Mouse (Mus musculus) E14TG2a.4 (cell line): ENCODE measurements at regions not wholly inside any gene's neighbourhood (a gene's known extent, or its start where the extent isn't known, plus 50 kb on each side); places are given as distances from the start of the nearest gene placed in this dataset.

Source experiments
- H3K27me3 ChIP-seq: 2 replicates; pipeline ENCODE4 v1.6.1; 2014; ENCODE audit warnings: low read length, control low read depth; ENCODE audit not compliant: insufficient read depth
- H3K36me3 ChIP-seq: 2 replicates; pipeline ENCODE4 v1.6.1; 2014; ENCODE audit warnings: low read length, control low read depth; ENCODE audit not compliant: insufficient read depth
- H3K4me1 ChIP-seq: replicated peaks from 2 replicates; pipeline ENCODE4 v1.6.1; 2014; ENCODE audit warnings: low read depth, low read length, control low read depth
- H3K4me3 ChIP-seq: replicated peaks from 2 replicates; pipeline ENCODE4 v1.5.1; 2014; ENCODE audit warnings: mild to moderate bottlenecking, low read length
- H3K9me3 ChIP-seq: 2 replicates; pipeline ENCODE4 v1.6.1; 2014; ENCODE audit warnings: low read length, control low read depth
- CTCF ChIP-seq: conservative IDR thresholded peaks from 2 replicates; pipeline ENCODE4 v1.5.1; 2014; ENCODE audit warnings: low read length
- NANOG ChIP-seq: IDR thresholded peaks from 2 replicates; pipeline ENCODE4 v1.6.1; 2014; ENCODE audit warnings: borderline replicate concordance, low read length, mixed read lengths
- POU5F1 ChIP-seq: IDR thresholded peaks from 2 replicates; pipeline ENCODE4 v1.6.1; 2014; ENCODE audit warnings: low read length, borderline replicate concordance

GRCm38 (mm10) chr14:58387348-58388000 lies 317.1 kb downstream of the Fgf9 start:
- no peak for TF ChIP-seq NANOG
- TF ChIP-seq POU5F1: no peak
- TF ChIP-seq CTCF: no peak
- H3K27me3 ChIP-seq: no peaks in the 10 kb centered on the region

GRCm38 (mm10) chr14:58375056-58375455 lies 304.7 kb downstream of the Fgf9 start:
- Histone ChIP-seq H3K36me3 (no peaks in the 10 kb centered on the region), H3K9me3 (peaks cover 2% of the 10 kb centered on the region), H3K4me1 (no peaks in the 10 kb centered on the region), H3K4me3 (no peak overlapping the region), H3K27me3 (no peaks in the 10 kb centered on the region)
- TF ChIP-seq POU5F1 (no peak), CTCF (no peak), NANOG (no peak)

More at GRCm38 (mm10) chr14:58387348-58388000, 317.1 kb downstream of the Fgf9 start:
- H3K4me3 ChIP-seq: no peak overlapping the region
- H3K4me1 ChIP-seq: no peaks in the 10 kb centered on the region
- H3K9me3 ChIP-seq: no peaks in the 10 kb centered on the region
- no peaks in the 10 kb centered on the region for H3K36me3 ChIP-seq

DNA sequence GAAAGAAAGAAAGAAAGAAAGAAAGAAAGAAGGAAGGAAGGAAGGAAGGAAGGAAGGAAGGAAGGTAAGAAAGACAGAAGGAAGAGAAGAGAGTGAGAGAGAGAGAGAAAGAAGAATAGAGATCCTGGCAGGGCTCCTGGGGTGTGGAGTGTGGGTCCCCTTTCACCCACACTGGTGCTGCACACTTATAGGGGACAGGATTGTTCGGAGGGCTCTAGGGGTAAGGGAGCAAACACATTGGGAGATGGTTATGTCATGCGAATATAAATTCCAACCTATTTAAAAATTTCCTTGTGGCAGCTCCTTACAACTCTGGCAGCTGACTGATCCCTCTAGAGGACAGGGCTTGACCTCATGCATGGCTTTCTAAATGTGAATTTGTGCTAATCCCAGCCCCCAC lies 286.5 kb downstream of the Fgf9 start:
- H3K9me3 ChIP-seq: no peaks in the 10 kb centered on the region
- H3K27me3 ChIP-seq: no peaks in the 10 kb centered on the region
- TF ChIP-seq CTCF (no peak), NANOG (no peak), POU5F1 (no peak)
- peaks cover 16% of the 10 kb centered on the region for H3K4me1 ChIP-seq
- no peaks in the 10 kb centered on the region for H3K36me3 ChIP-seq
- H3K4me3 ChIP-seq: no peak overlapping the region

- Histone ChIP-seq H3K4me3 (no peak overlapping the region), H3K9me3 (0 out of 2 replicates have a peak, but pooled peaks cover 3% of the 10 kb centered on the region), H3K27me3 (no peaks in the 10 kb centered on the region), H3K36me3 (no peaks in the 10 kb centered on the region), H3K4me1 (peaks cover 16% of the 10 kb centered on the region)
- TF ChIP-seq NANOG: no peak
Observed at GRCm38 (mm10) chr14:58352986-58353385, 282.6 kb downstream of the Fgf9 start.

DNA sequence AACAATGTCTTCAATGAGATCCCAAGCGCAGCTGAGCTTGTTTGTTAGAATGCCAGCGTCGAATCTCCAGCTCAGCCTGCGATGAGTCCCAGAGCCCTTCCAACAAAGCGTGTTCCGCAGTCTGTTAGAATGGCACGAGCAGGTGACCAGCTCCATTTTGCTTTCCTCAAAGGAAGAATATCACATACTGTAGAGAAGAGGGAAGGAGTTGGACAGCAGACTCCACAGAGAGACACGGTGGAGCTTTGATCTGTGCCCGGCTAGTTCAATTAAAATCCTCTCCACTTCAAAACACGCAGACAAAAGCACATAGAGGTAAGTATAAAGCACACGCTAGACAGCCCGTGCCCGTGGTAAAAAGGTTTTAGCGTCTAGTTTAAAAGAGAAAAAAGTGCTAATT lies 265.8 kb downstream of the Fgf9 start:
- TF ChIP-seq CTCF (no peak), NANOG (no peak), POU5F1 (no peak)
- Histone ChIP-seq H3K9me3 (0 out of 2 replicates have a peak, but pooled peaks cover 2% of the 10 kb centered on the region), H3K4me3 (no peak overlapping the region), H3K27me3 (0 out of 2 replicates have a peak, but pooled peaks cover 3% of the 10 kb centered on the region), H3K4me1 (no peaks in the 10 kb centered on the region), H3K36me3 (no peaks in the 10 kb centered on the region)

DNA sequence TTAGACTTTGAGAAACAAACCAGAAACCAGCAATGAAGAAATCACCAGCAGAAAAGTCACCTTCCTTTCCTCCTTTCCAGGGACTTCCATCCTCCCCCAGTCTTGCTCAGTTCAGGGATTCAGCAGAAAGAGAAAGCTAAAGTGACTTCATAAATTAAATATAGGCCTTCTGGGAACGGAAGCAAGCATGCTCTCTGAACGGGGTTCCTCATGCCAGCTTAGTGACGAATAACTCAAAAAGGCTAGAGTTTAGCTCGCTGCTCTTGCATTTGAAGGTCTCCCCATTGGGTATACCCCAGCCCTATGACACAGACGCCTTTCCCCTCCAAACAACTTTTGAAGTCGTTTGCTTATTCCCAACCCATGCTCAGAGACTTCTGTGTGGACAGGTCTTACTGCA lies 252.8 kb downstream of the Fgf9 start:
- no peaks in the 10 kb centered on the region for H3K36me3 ChIP-seq
- H3K4me1 ChIP-seq: no peaks in the 10 kb centered on the region
- no peak overlapping the region for H3K4me3 ChIP-seq
- TF ChIP-seq CTCF (no peak), NANOG (no peak), POU5F1 (no peak)
- H3K9me3 ChIP-seq: no peaks in the 10 kb centered on the region
- H3K27me3 ChIP-seq: 0 out of 2 replicates have a peak, but pooled peaks cover 2% of the 10 kb centered on the region

- H3K9me3 ChIP-seq: no peaks in the 10 kb centered on the region
- H3K4me3 ChIP-seq: no peak overlapping the region
- H3K4me1 ChIP-seq: no peaks in the 10 kb centered on the region
- H3K27me3 ChIP-seq: 0 out of 2 replicates have a peak, but pooled peaks cover 2% of the 10 kb centered on the region
- TF ChIP-seq NANOG: no peak
- TF ChIP-seq POU5F1: no peak
- TF ChIP-seq CTCF: no peak
- H3K36me3 ChIP-seq: no peaks in the 10 kb centered on the region
Observed at GRCm38 (mm10) chr14:58322461-58322860, 252.1 kb downstream of the Fgf9 start.

DNA sequence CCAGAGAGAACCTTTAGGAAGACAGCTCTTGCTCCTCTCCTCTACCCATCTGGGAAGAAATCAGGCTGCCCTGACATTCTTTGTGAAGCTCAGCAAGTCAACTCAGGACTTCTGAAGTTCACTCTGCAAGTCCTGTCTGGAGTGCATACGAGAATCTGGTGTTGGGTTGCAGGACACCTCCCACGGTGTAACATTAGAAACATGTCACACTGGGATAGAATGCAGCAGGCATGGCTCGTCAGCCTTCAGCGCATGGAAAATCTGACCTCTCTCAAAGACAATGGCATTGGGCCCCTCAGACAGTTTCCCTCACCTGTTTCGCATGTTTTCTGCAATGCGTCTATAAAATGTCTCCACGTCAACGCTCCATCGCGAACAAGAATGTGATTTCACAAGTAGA lies 251.5 kb downstream of the Fgf9 start:
- Histone ChIP-seq H3K9me3 (no peaks in the 10 kb centered on the region), H3K27me3 (0 out of 2 replicates have a peak, but pooled peaks cover 2% of the 10 kb centered on the region), H3K36me3 (no peaks in the 10 kb centered on the region), H3K4me3 (no peak overlapping the region), H3K4me1 (no peaks in the 10 kb centered on the region)
- TF ChIP-seq POU5F1: no peak
- TF ChIP-seq NANOG: no peak
- TF ChIP-seq CTCF: no peak

GRCm38 (mm10) chr14:58321234-58321633 lies 250.9 kb downstream of the Fgf9 start:
- Histone ChIP-seq H3K4me1 (no peaks in the 10 kb centered on the region), H3K9me3 (no peaks in the 10 kb centered on the region), H3K27me3 (0 out of 2 replicates have a peak, but pooled peaks cover 2% of the 10 kb centered on the region), H3K36me3 (no peaks in the 10 kb centered on the region), H3K4me3 (no peak overlapping the region)
- TF ChIP-seq CTCF (no peak), NANOG (no peak), POU5F1 (no peak)
